Mouse (Mus musculus) ovary, postnatal 10 days (tissue): Measurements from ENCODE around the gene Zwilch.
A peak's percentile ranks its signal among the peaks of the same experiment; 100 is the strongest.
"Not testable (repeated sequence)": the region's sequence is repeated elsewhere in the genome, so short reads cannot be mapped to it uniquely, and the experiment has no call there.

Experiments
- DNase-seq: peaks from one replicate; pipeline ENCODE4 v3.0.0; 2022; ENCODE audit warnings: low spot score

Gene Zwilch

GRCm38 (mm10) chr9:64178974-64179646, 6.2 kb upstream of the Zwilch start, which contains the start of gene Snapc5:
TSS of gene Snapc5 (plus strand) at chr9:64179274.
- peak; percentile 90 for DNase-seq

DNA sequence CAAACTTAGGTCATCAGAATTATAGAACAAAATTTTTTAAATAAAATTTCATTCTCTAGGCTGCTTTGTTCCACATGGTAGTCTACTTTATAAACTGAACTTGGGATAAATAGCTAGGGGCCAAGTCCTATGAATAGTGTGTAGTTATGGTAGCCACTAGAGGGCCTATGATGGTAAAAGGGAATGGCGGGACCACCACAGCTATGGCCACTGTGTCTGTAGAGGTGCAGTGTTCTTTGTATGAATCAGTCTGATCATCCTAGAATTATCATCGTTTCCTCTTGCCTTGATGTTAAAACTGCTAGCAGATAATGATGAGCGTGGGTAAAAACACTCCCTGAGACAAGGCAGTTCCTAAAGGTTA, 5.7 kb upstream of the Zwilch start:
- no peak for DNase-seq

DNA sequence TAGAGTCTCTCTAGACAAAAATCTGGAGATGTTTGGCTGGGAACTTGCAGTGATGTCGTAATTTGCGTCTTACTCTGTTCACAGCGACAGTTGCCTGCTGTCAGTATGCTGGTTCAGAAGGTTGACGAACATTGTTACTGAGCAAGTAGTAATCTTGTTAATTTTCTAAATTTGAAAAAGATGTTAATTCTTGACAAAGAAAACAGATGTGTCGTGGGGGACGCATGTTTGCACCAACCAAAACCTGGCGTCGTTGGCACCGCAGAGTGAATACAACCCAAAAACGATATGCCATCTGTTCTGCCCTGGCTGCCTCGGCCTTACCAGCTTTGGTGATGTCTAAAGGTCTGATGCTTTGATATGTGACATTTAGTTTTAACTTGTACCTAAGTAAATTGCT, 2.5 kb upstream of the Zwilch start:
- DNase-seq = no peak

DNA sequence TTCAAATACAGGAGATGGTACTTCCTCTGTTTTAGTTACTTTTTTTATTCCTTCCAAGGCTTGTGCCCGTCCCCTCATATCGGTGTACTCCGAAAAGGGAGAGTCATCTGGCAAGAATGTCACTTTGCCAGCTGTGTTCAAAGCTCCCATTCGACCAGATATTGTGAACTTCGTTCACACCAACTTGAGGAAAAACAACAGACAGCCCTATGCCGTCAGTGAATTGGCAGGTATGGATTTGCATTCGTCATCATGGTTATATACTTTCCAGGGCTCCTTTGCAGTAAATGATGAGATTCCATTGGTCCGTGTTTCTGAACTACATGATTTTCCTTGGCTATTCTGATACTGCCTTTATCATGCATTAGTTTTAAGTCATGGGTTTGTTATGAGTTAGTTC, 1.9 kb upstream of the Zwilch start:
- no peak for DNase-seq

DNA sequence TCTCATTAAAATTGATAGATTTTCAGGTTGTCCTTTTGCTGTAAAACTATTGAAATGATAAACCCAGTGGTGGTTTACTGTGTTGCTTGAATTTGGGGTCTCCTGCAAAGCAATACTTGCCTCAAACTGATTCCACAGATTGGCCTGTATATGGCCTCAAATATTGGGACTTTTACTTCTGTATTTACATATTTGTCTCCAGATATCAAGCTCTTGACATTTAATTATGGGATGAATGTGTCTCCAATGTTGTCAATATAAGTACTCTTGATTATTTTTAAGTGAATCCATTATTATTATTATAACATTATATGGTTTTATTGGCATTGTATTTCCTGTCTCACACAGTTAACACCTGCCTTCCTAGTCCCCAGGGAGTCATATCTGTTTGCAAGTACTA, 1.4 kb upstream of the Zwilch start:
- no peak for DNase-seq

GRCm38 (mm10) chr9:64173666-64174220, 839 bp upstream of the Zwilch start:
- no peak for DNase-seq

DNA sequence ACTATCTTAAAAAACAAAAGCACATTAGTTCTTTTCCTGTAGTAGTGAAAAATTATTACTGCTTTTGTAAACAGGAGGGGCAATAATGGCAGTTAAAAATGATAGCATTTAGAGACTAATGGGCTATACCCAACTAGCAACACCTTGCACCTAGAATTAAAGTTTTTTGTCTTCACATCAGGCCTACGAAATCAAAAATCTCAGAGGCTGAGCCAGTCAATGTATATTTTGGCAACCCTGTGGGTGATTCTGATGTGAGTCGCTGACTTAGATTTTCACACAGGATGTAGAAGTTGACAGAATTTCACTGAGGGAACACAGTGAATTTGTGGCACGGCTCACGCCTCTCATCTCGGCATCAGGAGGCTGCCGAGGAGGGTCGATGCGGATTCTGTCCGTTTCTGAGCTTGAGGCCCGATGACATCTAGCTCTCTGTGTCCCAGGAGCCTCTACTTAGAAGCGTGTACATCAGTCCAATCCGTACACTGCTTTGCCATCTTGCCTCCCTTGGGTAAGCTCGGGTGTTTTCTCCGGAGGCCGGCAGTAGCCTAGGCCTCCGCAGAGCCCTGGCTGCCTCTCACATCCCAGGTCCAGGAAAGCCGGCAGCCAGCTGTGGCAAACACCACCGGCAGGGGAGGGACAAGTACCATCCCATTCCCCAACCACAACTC, 624 bp downstream of the Zwilch start:
- DNase-seq = no peak

- DNase-seq = not testable (repeated sequence)
Measured at GRCm38 (mm10) chr9:64169967-64170366, 2.9 kb downstream of the Zwilch start.

GRCm38 (mm10) chr9:64160471-64160870, 12.4 kb downstream of the Zwilch start:
- DNase-seq = no peak

- no peak for DNase-seq
Measured at GRCm38 (mm10) chr9:64156641-64157040, 16.3 kb downstream of the Zwilch start.

GRCm38 (mm10) chr9:64139879-64140278, 33.0 kb downstream of the Zwilch start:
- DNase-seq = no peak

- peak; percentile 24 for DNase-seq
Measured at GRCm38 (mm10) chr9:64138896-64139295, 34.0 kb downstream of the Zwilch start.

GRCm38 (mm10) chr9:64131623-64132022, 41.3 kb downstream of the Zwilch start:
- DNase-seq = no peak

GRCm38 (mm10) chr9:64126121-64126520, 46.8 kb downstream of the Zwilch start:
- no peak for DNase-seq

DNA sequence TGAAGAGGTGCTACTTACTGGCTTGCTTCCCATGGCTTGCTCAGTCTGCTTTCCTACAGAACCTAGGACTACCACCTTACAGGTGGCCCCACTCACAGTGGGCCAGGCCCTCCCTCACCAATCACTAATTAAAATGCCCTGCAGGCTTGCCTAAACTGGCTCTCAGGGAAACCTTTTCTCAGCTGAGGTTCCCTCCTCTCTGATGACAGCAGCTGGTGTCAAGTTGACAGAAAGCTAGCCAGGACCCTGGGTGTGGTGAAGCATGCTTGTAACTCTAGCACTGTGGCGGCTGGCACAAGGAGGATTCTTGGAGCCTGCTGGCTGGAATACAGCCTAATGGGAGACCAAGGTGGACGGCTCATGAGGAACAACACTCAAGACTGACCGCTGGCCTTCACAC, 47.6 kb downstream of the Zwilch start:
- DNase-seq = no peak

GRCm38 (mm10) chr9:64124846-64125245, 48.1 kb downstream of the Zwilch start:
- not testable (repeated sequence) for DNase-seq

GRCm38 (mm10) chr9:64122601-64123000, 50.3 kb downstream of the Zwilch start:
- no peak for DNase-seq

GRCm38 (mm10) chr9:64120584-64121277, 52.2 kb downstream of the Zwilch start:
- DNase-seq = no peak

DNA sequence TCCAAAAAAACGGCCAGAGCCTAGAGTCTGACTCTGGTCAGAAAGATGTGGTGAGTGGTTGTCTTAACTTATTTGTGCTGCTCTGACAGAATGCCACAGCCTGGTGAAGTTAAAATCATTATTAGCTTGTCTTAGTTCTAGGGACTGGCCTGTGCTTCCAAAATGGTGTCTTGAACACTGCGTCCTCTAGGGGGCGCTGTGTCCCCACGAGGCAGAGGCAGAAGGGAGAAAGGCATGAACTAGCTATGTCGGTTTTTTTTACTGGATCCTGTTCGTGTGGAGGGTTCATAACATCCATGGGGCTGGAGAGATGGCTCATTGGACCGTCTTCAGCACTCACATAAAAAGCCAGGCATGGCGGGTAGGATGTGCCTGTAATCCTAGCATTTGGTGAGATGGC, 53.0 kb downstream of the Zwilch start:
- no peak for DNase-seq

- DNase-seq = no peak
Measured at GRCm38 (mm10) chr9:64116876-64117275, 56.0 kb downstream of the Zwilch start, which contains the start of gene Lctl. TSS of gene Lctl (plus strand) at chr9:64117147.

GRCm38 (mm10) chr9:64115756-64116155, 57.1 kb downstream of the Zwilch start:
- DNase-seq = no peak

- no peak for DNase-seq
Measured at GRCm38 (mm10) chr9:64114646-64115045, 58.3 kb downstream of the Zwilch start.

- no peak for DNase-seq
Measured at GRCm38 (mm10) chr9:64110502-64110901, 62.4 kb downstream of the Zwilch start.
